Mouse (Mus musculus) heart, embryonic 11.5 days (tissue): Measurements from ENCODE around the gene Arhgef16. TPM values are rescaled to one million over a fixed set of nuclear protein-coding genes. Genes with fewer than 3 reads are reported as not detected.

Source experiments
- ATAC-seq: fragments of 200-750 bp; cut with Nextera tagmentation; replicated peaks from 2 replicates; pipeline ENCODE4 v1.8.0; 2017; ENCODE audit warnings: moderate library complexity; ENCODE audit not compliant: insufficient number of reproducible peaks, low FRiP score, low TSS enrichment
- H3K27ac ChIP-seq: fragments of 300-500 bp; sonication (generic); 2 replicates; pipeline ENCODE4 v1.5.1; 2014; ENCODE audit warnings: mild to moderate bottlenecking, low read depth, low read length
- H3K27me3 ChIP-seq: fragments of 300-500 bp; sonication (generic); 2 replicates; pipeline ENCODE4 v1.6.1; 2014; ENCODE audit warnings: mild to moderate bottlenecking, low read length, mixed read lengths; ENCODE audit not compliant: control insufficient read depth, insufficient read depth
- H3K36me3 ChIP-seq: fragments of 300-500 bp; sonication (generic); 2 replicates; pipeline ENCODE4 v1.6.1; 2014; ENCODE audit warnings: mild to moderate bottlenecking, low read length, moderate library complexity, mixed read lengths; ENCODE audit not compliant: control insufficient read depth, insufficient read depth
- H3K4me1 ChIP-seq: fragments of 300-500 bp; sonication (generic); 2 replicates; pipeline ENCODE4 v1.6.1; 2014; ENCODE audit warnings: low read length; ENCODE audit not compliant: control insufficient read depth, insufficient read depth
- H3K4me2 ChIP-seq: fragments of 300-500 bp; sonication (generic); 2 replicates; pipeline ENCODE4 v1.6.1; 2014; ENCODE audit warnings: mild to moderate bottlenecking, moderate library complexity
- H3K4me3 ChIP-seq: fragments of 300-500 bp; sonication (generic); 2 replicates; pipeline ENCODE4 v1.5.1; 2014; ENCODE audit warnings: low read depth, low read length
- H3K9ac ChIP-seq: fragments of 300-500 bp; sonication (generic); 2 replicates; pipeline ENCODE4 v1.6.1; 2014; ENCODE audit warnings: mild to moderate bottlenecking, low read depth, low read length, moderate library complexity
- H3K9me3 ChIP-seq: fragments of 300-500 bp; sonication (generic); replicated peaks from 2 replicates; pipeline ENCODE4 v1.6.1; 2016; ENCODE audit warnings: low read length; ENCODE audit not compliant: control insufficient read depth
- WGBS: fragments of 180-500 bp; shearing (Covaris S2); extraction: QIAGEN DNeasy Blood & Tissue Kit; methylation state at CpG from one replicate; pipeline ENCODE4 v1.1.7; 2014; ENCODE audit not compliant: insufficient replicate concordance; 5-methylcytosine and 5-hydroxymethylcytosine counted together
- polyA plus RNA-seq: library from polyadenylated mRNA; unstranded; fragments of >200 nt; fragmentation: Nextera tagmentation; extraction: Ambion mirVana; gene quantifications from 2 replicates; pipeline ENCODE4 v1.2.1, GENCODE M21; 2014

Arhgef16 gene
- polyA plus RNA-seq, result 1.1 and 1.5 TPM in 2 replicates

- Histone ChIP-seq H3K27ac (no peak within 1 kb of the TSS), H3K4me3 (no peak within 1 kb of the TSS), H3K4me2 (no peak within 1 kb of the TSS), H3K9ac (no peak within 1 kb of the TSS), H3K27me3 (peaks cover 29% of the 10 kb centered on the region), H3K36me3 (no peaks in the 10 kb centered on the region), H3K9me3 (no peaks in the 10 kb centered on the region), H3K4me1 (peaks cover 10% of the 10 kb centered on the region)
- ATAC-seq, result no peak
- WGBS, result 21% methylated on average over 7 of the region's 7 CpGs
Measured at GRCm38 (mm10) chr4:154301466-154301881, at the start of gene Arhgef16. Gene Arhgef16 (minus strand): TSS chr4:154301676.

GRCm38 (mm10) chr4:154348197-154348786, 46.8 kb upstream of the Arhgef16 start:
- no peak for ATAC-seq
- Histone ChIP-seq H3K36me3 (peaks cover 2% of the 10 kb centered on the region; the same call in 1 of the 2 replicates), H3K4me1 (peaks cover 7% of the 10 kb centered on the region; the same call in 1 of the 2 replicates), H3K27me3 (peaks cover 2% of the 10 kb centered on the region), H3K9me3 (no peaks in the 10 kb centered on the region), H3K4me2 (no peak overlapping the region), H3K4me3 (no peak overlapping the region), H3K27ac (no peak overlapping the region), H3K9ac (no peak overlapping the region)
- WGBS, result 62% methylated on average over 11 of the region's 11 CpGs

GRCm38 (mm10) chr4:154346731-154347522, 45.5 kb upstream of the Arhgef16 start:
- no peak for ATAC-seq
- Histone ChIP-seq H3K27me3 (no peaks in the 10 kb centered on the region; the same call in none of the 2 replicates), H3K9me3 (no peaks in the 10 kb centered on the region), H3K27ac (no peak overlapping the region), H3K4me3 (no peak overlapping the region), H3K4me1 (peaks cover 5% of the 10 kb centered on the region; the same call in 1 of the 2 replicates), H3K4me2 (no peak overlapping the region), H3K9ac (no peak overlapping the region), H3K36me3 (peaks cover 5% of the 10 kb centered on the region; the same call in 1 of the 2 replicates)
- 58% methylated on average over 19 of the region's 19 CpGs for WGBS

DNA sequence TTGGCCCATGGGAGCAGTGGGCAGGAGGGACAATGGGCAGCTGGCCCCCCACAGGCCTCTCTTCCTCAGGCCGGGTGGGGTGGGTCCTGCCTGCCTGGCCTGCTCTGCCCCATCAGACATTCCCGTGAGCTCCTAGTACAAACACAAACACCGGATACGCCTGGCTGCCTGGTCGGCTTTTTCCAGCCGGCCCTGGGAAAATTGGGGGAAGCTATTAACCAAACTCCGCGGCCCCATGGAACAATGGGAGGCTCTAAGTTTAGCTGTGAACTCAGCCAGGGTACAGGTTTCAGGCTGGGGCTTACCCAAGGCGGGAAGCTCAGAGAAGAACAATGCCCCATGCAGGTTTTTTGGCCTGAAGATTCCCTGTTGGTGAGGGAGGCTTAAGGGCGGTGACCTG, 35.2 kb upstream of the Arhgef16 start:
- H3K4me3 ChIP-seq, result no peak overlapping the region
- no peaks in the 10 kb centered on the region; the same call in 1 of the 2 replicates for H3K36me3 ChIP-seq
- peaks cover 13% of the 10 kb centered on the region for H3K4me1 ChIP-seq
- no peak overlapping the region for H3K4me2 ChIP-seq
- 39% methylated on average over 10 of the region's 10 CpGs for WGBS
- H3K9ac ChIP-seq, result peak overlapping the region; percentile 18; the same call in 1 of the 2 replicates
- peaks cover 13% of the 10 kb centered on the region; the same call in 1 of the 2 replicates for H3K27me3 ChIP-seq
- H3K9me3 ChIP-seq, result no peaks in the 10 kb centered on the region
- peak; percentile 47; the same call in 1 of the 2 replicates for ATAC-seq
- H3K27ac ChIP-seq, result peak overlapping the region; percentile 46; the same call in 1 of the 2 replicates

GRCm38 (mm10) chr4:154335761-154336160, 34.3 kb upstream of the Arhgef16 start, which contains the start of gene B230104I21Rik:
Gene B230104I21Rik (plus strand): TSS chr4:154336127.
- Histone ChIP-seq H3K4me3 (0 out of 2 replicates have a peak within 1 kb of the TSS, but pooled peaks have one; percentile 0), H3K9ac (peak within 1 kb of the TSS; percentile 18; the same call in 1 of the 2 replicates), H3K4me1 (peaks cover 16% of the 10 kb centered on the region), H3K27me3 (peaks cover 13% of the 10 kb centered on the region; the same call in 1 of the 2 replicates), H3K4me2 (peak within 1 kb of the TSS; percentile 47), H3K36me3 (no peaks in the 10 kb centered on the region), H3K9me3 (no peaks in the 10 kb centered on the region), H3K27ac (peak within 1 kb of the TSS; percentile 46; the same call in 1 of the 2 replicates)
- no peak for ATAC-seq
- WGBS, result 79% methylated on average over 12 of the region's 12 CpGs

DNA sequence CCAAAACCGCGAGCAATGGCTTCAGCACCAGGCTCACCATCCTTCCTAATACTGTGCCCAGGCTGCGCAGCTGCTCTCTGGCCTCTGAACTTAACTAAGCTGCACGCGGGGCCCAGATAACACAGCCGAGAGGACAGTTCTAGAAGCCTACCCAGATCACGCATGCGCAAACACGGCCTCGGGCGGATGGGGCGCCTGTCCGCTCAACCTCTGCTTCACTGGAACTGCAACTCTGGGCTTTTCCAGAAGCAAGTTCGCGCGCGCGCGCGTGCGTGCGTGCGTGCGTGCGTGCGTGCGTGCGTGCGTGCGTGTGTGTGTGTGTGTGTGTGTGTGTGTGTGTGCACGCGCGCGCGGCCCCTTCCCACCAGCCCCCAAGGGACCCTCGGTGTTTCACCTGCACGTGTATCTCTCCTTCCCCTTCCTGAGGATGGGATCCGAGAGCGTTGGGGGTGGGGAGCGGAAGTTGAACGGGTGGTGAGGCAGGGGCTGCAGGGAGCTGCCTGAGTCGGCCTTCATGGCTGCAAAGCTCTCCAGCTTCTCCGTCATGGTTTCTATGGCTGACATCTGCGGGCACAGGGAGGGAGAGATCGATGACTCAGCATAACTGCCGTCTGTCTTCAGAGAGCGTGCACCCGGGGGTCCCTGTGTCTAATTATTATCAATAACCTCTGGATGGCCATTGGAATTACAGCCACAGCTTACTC, 33.4 kb upstream of the Arhgef16 start:
- H3K9me3 ChIP-seq, result no peaks in the 10 kb centered on the region
- no peaks in the 10 kb centered on the region for H3K36me3 ChIP-seq
- peak overlapping the region; percentile 47 for H3K4me2 ChIP-seq
- H3K4me1 ChIP-seq, result peaks cover 22% of the 10 kb centered on the region
- H3K4me3 ChIP-seq, result 0 out of 2 replicates have a peak overlapping the region, but pooled peaks have one; percentile 0
- H3K27me3 ChIP-seq, result peaks cover 13% of the 10 kb centered on the region; the same call in 1 of the 2 replicates
- H3K27ac ChIP-seq, result no peak overlapping the region
- ATAC-seq, result no peak
- no peak overlapping the region for H3K9ac ChIP-seq
- WGBS, result 39% methylated on average over 48 of the region's 48 CpGs

- Histone ChIP-seq H3K27me3 (peaks cover 12% of the 10 kb centered on the region; the same call in 1 of the 2 replicates), H3K4me1 (peaks cover 31% of the 10 kb centered on the region), H3K9me3 (no peaks in the 10 kb centered on the region), H3K9ac (no peak overlapping the region), H3K36me3 (no peaks in the 10 kb centered on the region), H3K4me2 (no peak overlapping the region), H3K27ac (0 out of 2 replicates have a peak overlapping the region, but pooled peaks have one; percentile 29), H3K4me3 (no peak overlapping the region)
- WGBS, result 67% methylated on average over 8 of the region's 8 CpGs
- ATAC-seq, result no peak
Measured at GRCm38 (mm10) chr4:154333300-154333699, 31.8 kb upstream of the Arhgef16 start.

- Histone ChIP-seq H3K9me3 (no peaks in the 10 kb centered on the region), H3K36me3 (no peaks in the 10 kb centered on the region), H3K4me1 (peaks cover 25% of the 10 kb centered on the region), H3K4me3 (no peak overlapping the region), H3K9ac (no peak overlapping the region), H3K4me2 (no peak overlapping the region), H3K27me3 (peaks cover 14% of the 10 kb centered on the region; the same call in 1 of the 2 replicates), H3K27ac (peak overlapping the region; percentile 25; the same call in 1 of the 2 replicates)
- WGBS, result 54% methylated on average over 12 of the region's 12 CpGs
- no peak for ATAC-seq
Measured at GRCm38 (mm10) chr4:154331271-154331670, 29.8 kb upstream of the Arhgef16 start.
